Mouse (Mus musculus) lung, embryonic 14.5 days (tissue): ENCODE measurements around the gene Draxin. TPM values are rescaled to one million over a fixed set of nuclear protein-coding genes. Genes with fewer than 3 reads are reported as not detected.
A peak's percentile ranks its signal among the peaks of the same experiment; 100 is the strongest.
"Not testable (repeated sequence)": the region's sequence is repeated elsewhere in the genome, so short reads cannot be mapped to it uniquely, and the experiment has no call there.

Experiments used
- ATAC-seq: fragments of 200-750 bp; cut with Nextera tagmentation; 2 replicates; pipeline ENCODE4 v1.8.0; 2017; ENCODE audit warnings: mild to moderate bottlenecking, moderate TSS enrichment, moderate library complexity; ENCODE audit not compliant: insufficient read depth
- DNase-seq: peaks from one replicate; pipeline ENCODE4 v3.0.0-alpha.2; 2015
- H3K27ac ChIP-seq: fragments of 300-500 bp; sonication (generic); 2 replicates; pipeline ENCODE4 v1.5.1; 2014; ENCODE audit warnings: low read depth, mild to moderate bottlenecking, moderate library complexity
- H3K27me3 ChIP-seq: fragments of 300-500 bp; sonication (generic); 2 replicates; pipeline ENCODE4 v1.6.1; 2014; ENCODE audit warnings: low read length, control low read depth; ENCODE audit not compliant: insufficient read depth
- H3K36me3 ChIP-seq: fragments of 300-500 bp; sonication (generic); 2 replicates; pipeline ENCODE4 v1.6.1; 2014; ENCODE audit warnings: control low read depth; ENCODE audit not compliant: insufficient read depth
- H3K4me1 ChIP-seq: fragments of 300-500 bp; sonication (generic); 2 replicates; pipeline ENCODE4 v1.6.1; 2014; ENCODE audit warnings: antibody characterized with exemption, control low read depth; ENCODE audit not compliant: insufficient read depth
- H3K4me2 ChIP-seq: fragments of 300-500 bp; sonication (generic); 2 replicates; pipeline ENCODE4 v1.6.1; 2014; ENCODE audit warnings: mild to moderate bottlenecking
- H3K4me3 ChIP-seq: fragments of 300-500 bp; sonication (generic); 2 replicates; pipeline ENCODE4 v1.5.1; 2014; ENCODE audit warnings: low read depth, low read length
- H3K9ac ChIP-seq: fragments of 300-500 bp; sonication (generic); 2 replicates; pipeline ENCODE4 v1.6.1; 2014
- H3K9me3 ChIP-seq: fragments of 300-500 bp; sonication (generic); 2 replicates; pipeline ENCODE4 v1.6.1; 2016; ENCODE audit warnings: low read depth, low read length, control low read depth
- CTCF ChIP-seq: IDR thresholded peaks from 2 replicates; pipeline ENCODE4 v1.5.1; 2016; ENCODE audit warnings: antibody characterized with exemption, low read depth
- WGBS: fragments of 180-500 bp; shearing (Covaris S2); extraction: QIAGEN DNeasy Blood & Tissue Kit; methylation state at CpG from one replicate; pipeline ENCODE4 v1.1.7; 2014; 5-methylcytosine and 5-hydroxymethylcytosine counted together
- polyA plus RNA-seq: library from polyadenylated mRNA; unstranded; fragments of >200 nt; fragmentation: Nextera tagmentation; extraction: Ambion mirVana; gene quantifications from 2 replicates; pipeline ENCODE4 v1.2.1, GENCODE M21; 2014

Draxin gene
- polyA plus RNA-seq: not detected in 2 replicates

- TF ChIP-seq CTCF: no peak
- Histone ChIP-seq H3K4me2 (peak within 1 kb of the TSS; percentile 93), H3K4me3 (peak within 1 kb of the TSS; percentile 66), H3K4me1 (no peaks in the 10 kb centered on the region), H3K36me3 (no peaks in the 10 kb centered on the region), H3K27ac (no peak within 1 kb of the TSS; the same call in 1 of the 2 replicates), H3K27me3 (peaks cover 39% of the 10 kb centered on the region), H3K9ac (peak within 1 kb of the TSS; percentile 73), H3K9me3 (no peaks in the 10 kb centered on the region)
- DNase-seq (peak; percentile 85), ATAC-seq (peak; percentile 94)
- WGBS: under 1% methylated on average over 65 of the region's 87 CpGs
Measured at GRCm38 (mm10) chr4:148130561-148131413, at the start of gene Draxin. Gene Draxin (minus strand): TSS chr4:148130698.

- no peak for ATAC-seq
Measured at GRCm38 (mm10) chr4:148177716-148178115, 47.2 kb upstream of the Draxin start.

GRCm38 (mm10) chr4:148176603-148177002, 46.1 kb upstream of the Draxin start:
- 61% methylated on average over 5 of the region's 6 CpGs for WGBS
- H3K4me2 ChIP-seq, H3K9me3 ChIP-seq, H3K36me3 ChIP-seq, H3K9ac ChIP-seq, ATAC-seq, DNase-seq, H3K27ac ChIP-seq, H3K4me3 ChIP-seq, H3K4me1 ChIP-seq: not testable (repeated sequence)
- H3K27me3 ChIP-seq: peaks cover 51% of the 10 kb centered on the region

More at GRCm38 (mm10) chr4:148177716-148178115, 47.2 kb upstream of the Draxin start:
- Histone ChIP-seq H3K27me3 (peaks cover 40% of the 10 kb centered on the region), H3K36me3 (no peaks in the 10 kb centered on the region), H3K27ac (no peak overlapping the region), H3K9me3 (no peaks in the 10 kb centered on the region), H3K4me3 (no peak overlapping the region), H3K4me1 (no peaks in the 10 kb centered on the region), H3K9ac (no peak overlapping the region), H3K4me2 (no peak overlapping the region)
- DNase-seq: no peak
- no peak for TF ChIP-seq CTCF

GRCm38 (mm10) chr4:148174495-148174862, 44.0 kb upstream of the Draxin start:
- no peaks in the 10 kb centered on the region for H3K9me3 ChIP-seq
- WGBS: 12% methylated on average over 12 of the region's 12 CpGs
- no peak overlapping the region for H3K4me2 ChIP-seq
- no peaks in the 10 kb centered on the region for H3K4me1 ChIP-seq
- no peak for DNase-seq
- H3K36me3 ChIP-seq: no peaks in the 10 kb centered on the region
- H3K9ac ChIP-seq: no peak overlapping the region
- TF ChIP-seq CTCF: no peak
- peaks cover 64% of the 10 kb centered on the region for H3K27me3 ChIP-seq
- no peak overlapping the region for H3K27ac ChIP-seq
- no peak for ATAC-seq
- no peak overlapping the region for H3K4me3 ChIP-seq

DNA sequence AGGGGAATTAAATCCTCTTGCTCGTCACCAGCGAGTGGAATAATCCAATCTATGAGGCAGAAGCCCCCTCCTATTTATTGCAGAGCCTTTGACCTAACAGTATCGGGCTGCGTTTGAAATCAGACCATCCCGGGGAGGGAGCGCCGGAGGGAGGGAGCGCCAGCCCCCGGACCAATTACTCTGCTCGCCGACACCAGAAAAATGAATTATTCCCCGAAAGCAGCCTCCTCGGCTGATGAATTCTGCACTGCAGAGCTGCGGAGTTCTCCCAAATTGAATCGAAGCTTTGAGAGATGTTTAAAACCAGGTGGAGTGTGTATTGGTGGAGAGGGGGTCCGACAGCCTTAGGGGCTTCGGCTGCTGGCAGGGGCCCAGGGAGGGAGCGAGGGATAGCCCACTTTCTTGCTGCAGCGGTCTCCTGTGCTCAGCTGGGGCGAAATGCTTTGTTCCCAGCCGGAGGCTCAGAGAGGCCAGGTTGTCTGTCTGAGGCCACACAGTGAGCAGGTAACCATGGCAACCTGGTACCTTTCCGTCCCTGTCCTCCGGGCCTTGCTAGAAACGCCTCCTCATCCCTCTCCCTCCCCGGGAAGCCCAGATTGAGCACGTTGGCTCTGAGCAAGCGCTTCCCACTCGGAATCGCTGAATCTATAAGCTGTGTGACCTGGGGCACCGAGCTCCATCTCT, 43.5 kb upstream of the Draxin start:
- Histone ChIP-seq H3K9ac (no peak overlapping the region), H3K27me3 (peaks cover 66% of the 10 kb centered on the region), H3K36me3 (no peaks in the 10 kb centered on the region), H3K4me3 (no peak overlapping the region), H3K4me1 (no peaks in the 10 kb centered on the region), H3K27ac (no peak overlapping the region), H3K9me3 (no peaks in the 10 kb centered on the region), H3K4me2 (no peak overlapping the region)
- no peak for TF ChIP-seq CTCF
- 2% methylated on average over 30 of the region's 30 CpGs for WGBS
- DNase-seq (no peak), ATAC-seq (no peak)

DNA sequence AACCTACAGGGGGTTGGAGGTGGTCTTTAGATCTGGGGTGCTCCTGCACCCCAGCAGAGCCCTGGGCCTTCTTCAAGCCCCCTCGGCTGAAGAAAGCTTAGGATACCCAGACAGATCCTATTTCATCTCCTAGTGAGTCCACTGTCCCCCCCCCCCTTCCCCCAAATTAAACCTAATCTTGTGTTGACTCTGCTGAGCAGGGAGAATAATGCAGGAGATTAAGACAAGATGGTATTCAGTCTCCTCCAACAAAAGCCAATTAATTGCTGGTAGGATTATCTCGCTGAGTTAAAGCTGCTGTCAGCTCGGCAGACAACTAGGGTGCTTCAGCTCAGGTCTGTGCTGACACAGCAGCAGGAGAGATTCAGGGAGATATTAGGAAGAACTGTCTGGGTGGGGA, 40.8 kb upstream of the Draxin start:
- DNase-seq (no peak), ATAC-seq (no peak)
- no peak overlapping the region for H3K4me2 ChIP-seq
- H3K9ac ChIP-seq: no peak overlapping the region
- no peaks in the 10 kb centered on the region for H3K4me1 ChIP-seq
- no peak overlapping the region for H3K4me3 ChIP-seq
- WGBS: 38% methylated on average over 3 of the region's 3 CpGs
- no peak for TF ChIP-seq CTCF
- no peaks in the 10 kb centered on the region for H3K9me3 ChIP-seq
- no peaks in the 10 kb centered on the region for H3K36me3 ChIP-seq
- H3K27me3 ChIP-seq: peaks cover 71% of the 10 kb centered on the region
- H3K27ac ChIP-seq: no peak overlapping the region

DNA sequence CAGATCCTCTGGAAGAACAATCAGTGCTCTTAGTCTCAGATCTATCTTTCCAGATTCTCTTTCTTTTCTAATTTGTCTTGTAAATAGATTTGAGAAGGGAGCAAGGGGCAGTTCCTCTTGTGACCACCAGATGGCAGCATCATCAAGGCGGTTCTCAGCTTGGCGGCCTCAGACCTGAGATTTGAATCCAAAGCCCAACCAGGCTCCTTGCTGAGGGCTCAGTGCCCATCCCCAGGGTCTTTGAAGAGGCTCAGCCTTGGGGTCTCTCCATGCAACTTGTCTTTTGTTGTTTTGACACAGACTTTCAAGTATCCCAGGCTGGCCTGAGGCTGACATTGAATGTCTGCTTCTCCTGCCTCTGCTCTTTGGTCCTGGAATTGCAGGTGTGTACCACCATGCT, 40.3 kb upstream of the Draxin start:
- peak; percentile 96 for TF ChIP-seq CTCF
- Histone ChIP-seq H3K27ac (no peak overlapping the region), H3K27me3 (peaks cover 71% of the 10 kb centered on the region), H3K4me2 (no peak overlapping the region), H3K36me3 (no peaks in the 10 kb centered on the region), H3K9ac (no peak overlapping the region), H3K4me3 (no peak overlapping the region), H3K9me3 (no peaks in the 10 kb centered on the region), H3K4me1 (no peaks in the 10 kb centered on the region)
- 0% methylated on average over 2 of the region's 2 CpGs for WGBS
- peak; percentile 81 for DNase-seq
- ATAC-seq: no peak
